Mouse (Mus musculus) ES-CJ7 (cell line): ENCODE results near the gene Crmp1.

Experiments used
- DNase-seq: peaks from one replicate; pipeline ENCODE4 v3.0.0; 2011; ENCODE audit warnings: low read depth, low spot score

Gene Crmp1

DNA sequence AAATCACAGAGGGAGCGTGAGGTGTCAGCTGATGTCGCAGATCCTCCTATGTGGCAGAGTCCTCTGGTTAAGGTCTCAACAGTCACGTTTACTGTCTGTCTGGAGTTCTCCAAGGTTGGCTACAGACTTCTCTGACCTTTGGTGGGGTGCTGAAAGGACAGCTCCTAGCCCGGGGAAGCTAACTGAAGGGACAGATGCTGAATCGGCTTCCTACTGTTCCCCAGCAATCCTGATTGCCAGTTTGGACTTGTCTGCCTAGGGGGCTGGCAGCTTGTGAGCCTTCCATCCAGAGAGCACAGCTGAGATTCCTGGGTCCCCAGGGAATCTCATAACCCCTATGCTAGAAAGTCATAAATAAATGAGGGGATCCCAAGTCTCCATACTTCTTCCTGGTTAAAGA is 1.2 kb upstream of the Crmp1 start:
- DNase-seq, result peak; percentile 79

DNA sequence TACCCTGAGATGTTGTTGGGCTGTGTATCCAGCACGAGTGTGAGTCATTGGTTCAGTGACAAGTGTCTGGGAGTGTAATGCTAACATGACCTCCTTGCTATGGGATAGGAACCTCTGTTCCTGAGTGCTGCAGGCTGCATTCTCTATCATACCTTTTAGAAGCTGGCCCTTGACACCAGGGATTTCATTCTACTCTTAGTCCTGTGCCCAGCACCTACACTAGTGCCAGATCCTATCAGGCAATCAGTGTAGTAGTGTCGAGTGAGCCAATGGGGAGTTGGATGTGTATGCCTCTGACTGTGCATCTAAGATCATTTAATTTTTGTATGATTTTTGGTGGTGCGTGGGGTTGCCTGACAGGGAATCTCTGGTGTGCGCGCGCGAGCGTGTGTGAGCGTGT is 516 bp upstream of the Crmp1 start:
- DNase-seq, result no peak

DNA sequence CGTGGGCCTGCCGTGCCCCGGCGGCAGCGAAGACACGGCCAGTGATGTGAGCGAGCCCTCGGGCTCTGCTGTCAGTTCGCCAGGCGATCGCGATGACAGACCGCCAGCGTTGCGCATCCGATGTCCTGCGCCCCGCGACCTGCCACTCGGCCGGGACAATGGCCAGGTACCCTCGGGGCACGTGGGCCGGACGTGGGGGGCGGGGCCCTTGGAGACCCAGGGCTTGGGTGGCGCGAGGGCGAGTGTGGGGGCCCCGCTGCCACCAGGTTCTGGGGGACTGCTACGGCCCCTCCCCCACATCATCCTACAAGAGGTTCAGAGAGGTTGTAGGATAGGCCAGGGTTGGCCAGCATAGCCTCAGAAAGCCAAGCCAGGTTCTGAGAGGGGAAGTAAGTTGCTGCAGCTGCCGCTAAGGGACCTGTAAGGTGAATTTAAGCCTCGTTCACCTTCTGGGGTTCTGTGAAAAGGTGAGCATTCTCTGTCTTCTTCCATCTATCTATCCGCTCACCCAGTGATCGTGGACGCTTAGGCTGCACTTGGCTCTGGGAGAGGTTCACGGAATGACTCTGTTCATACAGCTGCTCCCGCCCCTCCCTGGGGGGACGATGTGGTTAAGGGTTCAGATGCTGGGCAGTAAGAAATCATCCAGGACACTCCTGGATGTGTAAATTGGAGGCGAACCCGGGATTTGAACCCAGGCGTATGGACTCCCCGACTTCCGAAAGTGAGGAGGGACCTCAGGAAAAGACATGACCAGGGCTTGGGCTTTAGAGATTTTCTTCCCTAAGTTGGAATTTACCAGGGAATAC is 824 bp downstream of the Crmp1 start:
- DNase-seq, result no peak

DNA sequence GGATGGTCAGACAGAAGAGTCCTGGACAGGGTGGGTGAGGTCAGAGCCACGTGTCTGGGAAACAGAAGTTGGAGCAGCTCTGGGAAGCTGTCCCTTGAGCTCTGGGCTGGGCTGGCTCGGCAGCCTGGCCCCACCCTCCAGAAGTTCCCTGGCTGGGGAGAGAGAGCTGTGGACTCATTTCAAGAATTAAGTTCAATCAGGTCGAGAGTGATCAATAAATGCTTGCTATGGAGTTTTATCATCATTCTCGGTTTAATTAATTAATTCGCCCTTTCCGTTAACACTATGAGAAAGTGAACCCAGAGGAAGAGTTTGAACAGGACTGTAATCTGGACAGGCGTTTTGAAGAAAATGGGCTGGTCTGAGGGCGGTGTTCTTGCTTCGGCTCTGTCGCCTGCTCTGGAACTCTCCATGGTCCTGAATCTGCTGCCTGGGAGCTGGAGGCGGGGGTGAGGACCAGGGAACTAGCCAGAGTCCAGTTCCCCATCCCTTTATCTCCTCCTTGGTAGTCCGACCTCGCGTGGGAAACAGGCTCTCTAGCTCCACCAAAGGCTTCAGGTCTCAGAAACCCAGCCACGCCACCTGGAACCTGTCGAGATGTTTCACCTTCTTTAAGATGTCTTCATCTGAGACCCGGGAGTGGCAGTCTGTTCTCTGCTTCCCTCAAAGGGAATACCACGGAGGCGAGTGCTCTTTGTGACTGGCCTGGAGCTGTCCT is 1.6 kb downstream of the Crmp1 start:
- DNase-seq, result peak; percentile 77

DNA sequence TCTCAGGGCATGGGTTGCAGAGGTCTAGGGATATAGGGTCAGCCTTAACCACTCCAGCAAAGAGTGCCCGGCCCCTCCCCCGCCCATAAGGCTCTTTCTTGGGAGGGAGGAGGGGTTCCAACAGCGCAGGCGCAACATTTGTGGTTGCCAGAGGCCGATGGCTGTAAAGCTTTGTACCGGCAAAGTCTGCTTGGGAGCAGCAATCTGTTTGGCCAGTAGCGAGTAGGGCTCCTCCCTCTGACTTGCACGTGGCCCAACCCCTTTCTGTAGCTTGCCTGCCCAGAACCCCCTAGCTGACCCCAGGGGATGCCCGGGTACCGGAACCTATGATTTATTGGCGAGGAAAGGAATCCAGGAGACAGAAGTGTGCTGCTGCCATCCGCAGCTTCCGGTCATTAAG is 2.4 kb downstream of the Crmp1 start:
- peak; percentile 54 for DNase-seq

DNA sequence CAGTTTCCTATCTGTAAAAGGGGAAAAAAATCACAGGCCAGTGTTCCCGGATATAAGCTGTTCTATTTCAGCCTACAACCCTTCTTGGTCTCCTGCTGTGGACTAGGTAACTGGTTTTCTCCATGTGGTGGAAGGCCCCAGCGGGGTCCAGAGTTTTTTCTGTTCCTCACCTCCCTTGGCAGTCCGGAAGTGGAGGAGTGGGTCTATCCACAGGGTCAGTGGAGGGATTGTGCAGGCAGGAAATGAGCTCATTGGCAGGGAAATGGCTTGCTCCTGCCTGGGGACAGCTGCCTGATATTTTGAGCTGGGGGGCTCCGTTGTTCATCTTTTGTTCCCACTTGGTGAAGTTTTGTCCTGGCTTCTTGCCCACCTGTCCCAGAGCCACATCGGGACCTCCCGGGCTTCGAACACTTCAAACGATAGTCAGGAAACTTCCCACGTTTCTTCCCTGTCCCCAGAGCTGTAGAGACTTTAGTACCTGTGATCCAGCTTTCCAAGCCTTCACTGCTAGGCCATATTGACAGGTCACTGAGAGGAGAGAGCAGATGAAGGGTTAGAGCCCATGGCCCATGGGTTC is 3.0 kb downstream of the Crmp1 start:
- DNase-seq, result peak; percentile 9

DNA sequence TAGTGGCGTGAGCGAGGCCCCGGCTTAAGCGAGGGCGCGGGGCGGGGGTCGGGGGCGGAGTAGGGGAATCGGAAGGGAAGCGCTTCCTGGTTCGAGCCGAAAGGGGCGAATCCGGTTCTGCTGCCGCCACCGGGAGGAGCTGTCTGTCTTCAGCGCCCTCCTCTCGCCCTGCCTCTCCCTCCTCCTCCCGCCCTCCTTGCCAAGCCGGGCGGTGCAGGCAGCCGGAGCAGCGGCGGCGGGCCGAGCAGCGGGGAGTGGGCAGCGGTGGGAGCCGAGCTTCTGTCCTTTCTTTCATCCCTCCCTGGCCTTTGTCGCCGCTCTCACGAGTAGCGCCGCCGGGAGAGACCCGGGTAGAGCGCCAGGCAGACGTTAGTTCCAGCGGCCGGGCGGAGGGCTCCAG is 3.9 kb downstream of the Crmp1 start:
- DNase-seq, result peak; percentile 76

DNA sequence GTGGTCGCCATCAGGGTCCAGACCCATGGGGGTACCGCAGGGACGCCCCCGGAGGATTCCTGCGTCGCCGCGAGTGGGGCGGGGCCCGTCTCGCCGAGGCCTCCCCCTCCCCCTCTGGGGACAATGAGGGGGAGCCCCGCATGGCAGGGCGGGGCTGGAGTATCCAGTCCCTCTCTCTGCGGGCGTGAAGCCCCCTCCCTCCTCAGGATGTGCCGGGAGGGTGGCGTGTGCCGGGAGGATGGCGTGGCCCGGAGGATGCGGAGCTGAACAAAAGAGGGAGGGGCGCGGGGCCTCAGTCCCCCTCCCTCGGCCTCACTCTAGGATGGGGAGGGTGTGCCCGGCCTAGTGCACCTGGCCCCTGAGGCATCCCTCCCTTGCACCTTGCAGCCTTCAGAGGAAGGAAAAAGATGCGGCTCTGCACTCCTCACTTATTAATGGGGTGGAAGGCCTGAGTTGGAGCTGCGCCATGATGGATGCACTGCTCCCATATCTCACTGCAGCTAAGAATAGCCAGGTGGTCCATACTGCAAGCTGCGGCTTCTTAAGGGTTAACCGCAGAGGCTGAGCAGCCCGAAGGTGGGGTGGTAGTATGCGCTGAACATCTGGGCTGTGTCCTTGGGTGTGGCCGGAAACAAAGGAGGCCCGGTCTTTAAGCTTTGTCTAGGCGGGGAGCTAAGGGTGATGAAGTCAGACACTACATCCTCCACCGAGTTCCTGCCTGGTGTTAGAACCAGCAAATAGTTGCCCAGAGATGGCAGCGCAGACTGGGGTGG is 4.6 kb downstream of the Crmp1 start:
- DNase-seq, result peak; percentile 93

DNA sequence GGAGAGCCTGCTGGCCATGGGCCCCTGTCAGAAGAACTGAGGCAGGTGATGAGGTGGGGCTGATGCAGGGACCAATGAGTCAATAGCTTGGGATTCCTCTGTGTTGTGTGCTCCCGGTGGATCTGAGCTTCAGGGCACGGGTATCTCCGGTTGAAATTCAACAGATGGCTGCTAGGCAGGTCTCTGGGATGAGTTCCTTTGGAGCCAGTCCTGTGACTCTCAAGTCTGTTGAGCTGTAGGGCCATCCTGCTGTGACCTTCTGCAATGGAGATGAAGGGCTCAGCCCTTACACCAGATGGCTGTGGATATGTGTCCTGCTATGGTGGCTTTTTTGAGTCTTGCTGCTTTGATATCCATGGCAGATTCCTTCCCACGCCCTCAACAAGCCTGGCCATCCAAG is 5.7 kb downstream of the Crmp1 start:
- DNase-seq, result peak; percentile 10

DNA sequence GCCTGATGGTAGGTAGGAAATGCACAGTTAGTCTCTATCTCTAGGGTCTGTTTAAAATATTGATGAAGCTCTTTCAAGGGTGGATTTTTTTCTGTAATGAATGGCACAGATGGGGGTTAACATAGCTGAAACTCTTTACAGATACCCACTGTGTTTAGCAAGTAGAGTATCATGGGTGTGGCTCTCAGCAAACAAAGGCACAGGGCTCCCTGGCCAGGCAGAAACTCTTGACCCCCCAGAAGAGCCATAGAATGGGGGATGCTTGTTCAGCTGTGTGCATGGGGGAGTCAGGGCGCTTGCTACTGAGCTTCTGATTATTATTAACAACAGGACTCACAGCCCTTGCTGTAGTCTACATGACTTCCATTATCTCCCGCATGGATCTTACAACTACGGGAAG is 7.1 kb downstream of the Crmp1 start:
- DNase-seq, result peak; percentile 40

DNA sequence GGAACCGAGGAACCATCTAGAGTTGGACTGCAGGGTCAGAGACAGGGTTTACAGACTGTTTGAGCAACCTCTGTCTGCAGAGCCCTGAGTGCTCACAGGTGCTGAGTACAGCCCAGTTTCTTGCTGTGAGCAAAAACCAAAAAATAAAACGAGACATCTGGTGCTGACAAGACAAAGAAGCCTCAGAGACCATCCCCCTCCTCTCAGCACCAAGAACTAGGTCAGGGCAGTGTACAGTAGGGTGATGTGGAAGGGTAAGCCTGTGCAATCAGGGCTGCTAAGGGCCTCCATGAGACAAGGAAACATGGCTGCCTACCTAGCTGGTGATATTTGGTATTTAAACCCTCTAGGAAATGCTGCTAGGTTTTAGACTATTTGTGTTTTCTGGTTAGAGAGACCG is 9.9 kb downstream of the Crmp1 start:
- no peak for DNase-seq

DNA sequence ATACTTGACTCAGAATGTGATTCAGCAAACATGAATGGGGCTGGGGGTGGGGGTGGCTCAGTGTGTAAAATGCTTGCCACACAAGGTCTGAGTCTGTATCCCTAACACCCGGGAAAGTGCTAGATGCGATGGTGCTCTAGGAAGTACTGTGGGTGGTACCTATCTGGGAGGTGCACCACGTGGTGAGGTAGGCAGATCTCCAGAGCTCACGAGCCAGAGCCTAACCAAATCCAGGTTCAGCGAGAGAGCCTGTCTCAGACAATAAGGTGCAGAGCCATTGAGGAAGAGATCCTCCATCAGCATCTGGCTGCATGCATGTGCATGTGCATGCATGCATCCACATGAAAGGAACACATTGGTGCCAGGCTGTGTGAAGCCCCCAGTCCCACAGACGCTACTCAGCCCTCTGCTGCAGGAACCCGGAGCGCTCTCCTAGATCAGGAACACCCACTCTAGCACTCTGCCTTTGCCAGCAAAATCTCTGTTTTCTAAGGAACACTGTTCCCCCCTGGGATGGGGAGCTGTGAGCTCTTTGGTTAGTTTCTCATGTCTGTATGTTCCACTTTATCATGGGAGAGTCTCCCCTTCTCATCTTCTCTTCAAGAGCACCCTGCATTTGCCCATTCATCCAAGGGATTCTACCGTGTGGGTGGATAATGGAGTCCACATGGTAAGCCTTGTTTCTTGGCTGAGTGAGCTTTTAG is 10.5 kb downstream of the Crmp1 start:
- no peak for DNase-seq

DNA sequence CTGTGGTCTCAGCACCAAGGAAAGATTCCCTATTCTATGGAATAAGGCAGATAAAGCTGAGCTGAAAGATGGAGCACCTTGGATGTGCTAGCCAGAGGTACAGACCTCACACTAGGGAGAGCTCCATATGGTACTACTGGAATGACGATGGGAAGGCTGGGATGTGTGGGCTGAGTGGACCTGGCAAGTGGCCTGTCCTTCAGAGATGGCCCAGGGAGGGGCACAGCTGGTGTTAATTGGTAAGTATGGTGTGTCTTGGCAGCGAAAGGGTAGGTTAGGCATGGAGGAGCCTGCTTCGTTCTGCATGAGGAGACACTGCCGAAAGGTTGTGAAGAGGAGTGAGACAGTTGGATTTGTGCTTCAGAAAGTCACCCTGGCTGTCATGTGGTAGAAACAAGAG is 12.8 kb downstream of the Crmp1 start:
- DNase-seq, result no peak

DNA sequence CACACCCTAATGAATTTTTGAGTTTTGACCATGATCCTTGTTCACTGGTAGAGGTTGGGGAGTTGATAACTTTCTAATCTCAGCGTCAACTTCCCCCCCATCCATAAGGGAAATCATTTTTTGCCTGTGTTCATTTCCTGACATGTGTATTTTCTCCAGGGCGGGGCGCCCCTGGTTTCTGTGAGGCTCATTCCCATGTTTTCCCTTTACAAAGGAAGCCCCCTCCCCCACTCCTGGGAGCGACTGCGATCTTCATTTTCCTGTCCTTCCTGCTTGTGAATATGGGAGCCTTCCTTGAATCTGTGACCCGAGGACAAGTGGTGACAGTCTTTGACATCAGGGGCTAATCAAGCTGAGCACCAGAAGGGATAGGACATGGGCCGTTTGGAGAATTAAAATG is 15.1 kb downstream of the Crmp1 start:
- no peak for DNase-seq

DNA sequence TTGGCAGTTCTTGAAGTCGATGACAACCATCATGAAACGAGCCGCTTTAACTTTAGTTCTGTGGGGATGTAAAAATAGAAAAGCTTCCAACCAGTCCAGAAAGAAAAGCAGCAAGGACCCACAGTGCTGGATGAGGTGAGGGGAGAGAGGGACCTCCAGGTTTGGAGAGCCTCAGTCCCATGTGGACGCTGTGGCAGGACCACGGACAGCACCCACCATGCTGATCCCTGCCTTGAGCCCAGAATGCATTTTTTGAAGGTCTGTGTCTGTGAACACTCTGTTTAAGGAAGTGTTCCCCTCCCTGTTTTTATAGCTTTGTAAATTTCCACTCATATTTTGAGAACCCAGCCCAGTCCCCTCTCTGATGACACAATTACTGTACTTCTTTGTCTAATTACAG is 15.5 kb downstream of the Crmp1 start:
- DNase-seq, result peak; percentile 29

DNA sequence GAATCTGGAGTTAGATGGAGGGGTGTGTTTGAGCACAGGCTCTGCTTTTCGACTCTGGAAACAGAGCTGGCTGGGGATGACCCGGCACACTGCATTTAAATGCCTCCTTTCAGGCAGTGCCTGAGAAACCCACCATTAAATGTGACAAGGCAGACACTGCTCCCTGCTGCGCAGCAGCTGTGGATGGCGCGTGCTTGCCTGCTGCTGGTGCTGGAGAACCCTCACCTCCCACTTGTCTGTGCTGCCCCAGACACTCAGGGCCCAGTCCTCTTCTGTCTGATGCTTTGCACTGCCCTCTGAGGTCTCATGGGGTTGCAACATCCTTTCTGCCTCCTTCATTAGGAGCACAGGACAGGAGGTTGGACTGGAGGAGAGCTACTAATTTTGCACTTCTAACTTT is 20.0 kb downstream of the Crmp1 start:
- DNase-seq, result no peak

DNA sequence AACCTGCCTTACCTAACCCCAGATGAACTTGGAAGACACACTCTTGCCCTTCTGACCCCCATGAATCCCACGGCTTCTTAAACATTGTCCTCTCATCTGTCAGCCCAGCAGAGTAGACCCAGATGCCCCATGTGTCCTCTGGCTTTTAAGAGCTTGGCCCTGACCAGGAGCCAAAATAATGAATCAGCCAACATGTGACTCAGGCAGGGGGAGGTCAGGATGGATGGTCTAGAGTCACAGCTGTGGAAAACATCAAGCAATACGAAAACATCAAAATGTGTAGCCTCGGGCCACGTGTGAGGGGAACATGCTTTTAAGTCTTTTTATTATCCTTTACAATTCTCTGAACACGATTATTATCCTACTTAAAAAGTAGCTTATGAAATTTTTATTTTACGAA is 22.1 kb downstream of the Crmp1 start:
- DNase-seq, result no peak

DNA sequence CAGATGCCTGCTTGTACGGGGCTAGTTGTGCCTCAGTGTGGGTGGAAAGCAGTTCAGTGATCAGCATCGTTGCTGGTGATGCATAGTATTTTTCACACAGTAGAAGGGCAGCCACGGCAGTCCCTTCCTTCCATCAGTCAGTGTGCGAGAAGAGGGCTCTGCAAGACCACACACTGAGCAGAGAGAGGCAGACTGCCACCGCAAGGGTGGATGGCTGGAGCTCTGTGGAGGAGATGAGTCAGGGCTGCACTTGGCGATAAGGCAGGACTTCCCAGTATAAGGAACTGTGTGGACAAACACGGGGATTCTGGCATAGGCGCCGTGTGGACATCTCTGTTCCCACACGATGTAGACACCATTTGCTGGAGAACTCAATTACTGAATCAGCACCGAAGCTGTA is 39.3 kb downstream of the Crmp1 start:
- DNase-seq, result no peak

DNA sequence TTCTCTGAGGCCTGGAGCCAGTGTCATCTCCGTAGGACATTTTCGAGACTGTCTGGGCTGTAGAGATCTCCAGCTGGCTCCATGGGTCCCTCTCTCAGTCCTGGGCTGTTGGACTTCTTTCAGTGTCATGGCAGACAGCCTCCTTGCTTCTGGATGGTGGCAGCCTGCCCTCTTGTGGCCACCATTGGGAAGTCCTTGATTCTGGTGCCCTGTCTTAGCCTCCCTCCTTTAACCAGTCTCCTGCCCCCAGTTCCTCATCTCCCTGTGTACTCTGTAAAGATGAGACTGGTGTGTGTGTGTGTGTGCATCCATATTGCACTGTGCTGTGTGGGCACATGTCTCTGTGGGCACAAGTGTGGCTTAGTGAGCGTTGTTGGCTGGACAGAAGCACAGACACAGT is 46.6 kb downstream of the Crmp1 start:
- peak; percentile 61 for DNase-seq

DNA sequence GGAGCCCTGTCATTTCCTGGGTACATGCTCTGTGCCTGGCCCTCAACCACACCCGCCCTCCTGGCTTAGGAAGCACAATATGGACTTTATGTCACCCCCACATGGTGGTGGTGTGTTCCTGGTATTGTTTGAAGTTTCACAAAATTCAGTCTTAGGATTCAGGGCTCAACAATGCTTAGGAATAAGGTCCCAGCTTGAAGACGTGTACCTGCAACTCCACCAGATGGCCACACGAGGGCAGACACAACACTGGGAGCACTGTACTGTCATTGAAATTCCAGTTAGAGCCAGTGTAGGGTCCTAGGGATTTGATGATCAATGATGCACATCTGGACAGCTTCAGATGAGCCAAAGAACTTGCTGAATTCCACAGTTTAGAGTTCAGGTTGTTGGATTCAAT is 47.5 kb downstream of the Crmp1 start:
- peak; percentile 71 for DNase-seq

DNA sequence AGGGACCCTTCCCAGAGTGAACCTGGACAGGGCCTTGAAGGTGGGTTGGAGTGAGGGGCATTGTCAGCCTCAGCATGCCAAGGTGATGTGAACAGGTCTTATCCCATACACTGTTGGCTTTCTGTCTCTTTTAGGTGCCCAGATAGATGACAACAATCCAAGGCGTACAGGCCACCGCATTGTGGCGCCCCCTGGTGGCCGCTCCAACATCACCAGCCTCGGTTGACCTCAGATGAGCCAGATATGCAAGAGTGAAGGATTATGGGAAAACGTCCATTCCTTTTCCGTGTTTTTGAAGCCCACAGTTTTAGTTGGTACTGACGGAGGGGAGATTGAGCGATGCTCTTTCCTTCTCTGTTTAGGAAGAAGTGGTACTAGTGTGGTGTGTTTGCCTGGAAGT is 49.2 kb downstream of the Crmp1 start:
- peak; percentile 50 for DNase-seq

DNA sequence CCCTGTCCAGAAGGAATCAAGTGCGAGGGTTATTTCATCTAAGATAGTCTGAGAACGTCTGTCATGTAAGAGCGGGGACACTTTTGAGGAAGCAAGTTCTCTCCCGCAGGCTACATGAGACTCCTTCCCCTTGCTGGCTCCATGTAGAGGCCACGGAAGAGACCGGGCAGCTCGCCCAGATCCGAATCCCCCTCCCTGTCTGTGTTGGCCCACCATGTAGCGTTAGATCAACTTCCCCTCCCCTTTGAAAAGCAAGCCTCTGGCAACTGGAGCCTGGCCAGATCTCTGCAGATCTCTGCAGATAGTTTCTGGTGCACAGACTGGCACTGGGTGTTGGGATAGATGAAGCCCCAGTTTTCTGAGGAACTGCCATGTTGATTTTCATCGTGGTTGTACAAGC is 55.0 kb downstream of the Crmp1 start:
- no peak for DNase-seq
